Mouse (Mus musculus): ENCODE measurements at regions not wholly inside any gene's neighbourhood (a gene's known extent, or its start where the extent isn't known, plus 50 kb on each side); places are given as distances from the start of the nearest gene placed in this dataset.

DNA sequence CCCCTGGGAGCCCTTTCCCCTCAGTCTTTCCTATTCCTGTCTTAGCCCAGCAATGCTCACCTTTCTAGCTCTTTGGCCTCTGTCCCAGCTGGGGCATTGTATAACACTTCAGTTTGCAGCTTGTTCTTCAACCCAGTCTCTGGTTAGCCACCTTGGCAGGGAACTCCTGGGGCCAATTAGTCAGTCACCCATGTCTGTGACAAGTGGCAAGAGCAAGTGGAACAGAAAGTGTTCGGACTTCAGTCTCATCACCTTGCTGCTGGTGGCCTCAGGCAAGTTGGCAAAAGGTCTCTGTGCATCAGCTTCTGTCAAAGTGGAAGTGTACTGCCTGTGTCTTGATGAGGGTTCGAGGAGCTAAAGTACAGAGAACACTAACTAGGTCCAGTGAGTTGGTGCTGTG is 138.5 kb upstream of the Pja1 start:
- Histone ChIP-seq H3K27me3 (ENCODE audit: control insufficient read depth, insufficient read depth, low read length, poor library complexity, severe bottlenecking) (no peaks in the 10 kb centered on the region), H3K36me3 (ENCODE audit: control insufficient read depth, insufficient read depth, low read length, poor library complexity, severe bottlenecking) (no peaks in the 10 kb centered on the region)
- DNase-seq (ENCODE audit: low read depth, low spot score) = no peak

DNA sequence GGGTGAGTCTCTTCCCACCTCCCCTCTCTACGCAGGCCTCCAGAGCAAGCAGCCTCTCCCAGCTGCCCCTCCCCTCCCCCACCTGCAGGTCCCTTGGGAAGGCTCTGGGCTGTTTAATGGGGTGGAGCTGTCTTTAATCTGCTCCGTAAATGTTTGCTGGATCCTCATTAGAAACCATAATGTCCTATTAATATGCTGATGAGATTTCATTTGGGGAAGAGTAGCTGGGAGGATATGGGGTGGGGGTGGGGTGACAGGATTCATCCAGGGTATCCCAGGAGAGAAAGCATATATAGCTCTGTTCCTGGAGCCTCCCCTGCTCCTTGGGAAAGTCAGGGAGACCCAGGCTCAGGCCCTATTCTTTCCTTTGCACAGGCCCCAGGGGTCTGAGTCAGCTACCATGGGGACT is 137.2 kb upstream of the Pja1 start:
- no peaks in the 10 kb centered on the region for H3K27me3 ChIP-seq (ENCODE audit: control insufficient read depth, insufficient read depth, low read length, poor library complexity, severe bottlenecking)
- no peaks in the 10 kb centered on the region for H3K36me3 ChIP-seq (ENCODE audit: control insufficient read depth, insufficient read depth, low read length, poor library complexity, severe bottlenecking)
- DNase-seq (ENCODE audit: low read depth, low spot score) = no peak

- Histone ChIP-seq H3K27me3 (ENCODE audit: control insufficient read depth, insufficient read depth, low read length, poor library complexity, severe bottlenecking) (no peaks in the 10 kb centered on the region), H3K36me3 (ENCODE audit: control insufficient read depth, insufficient read depth, low read length, poor library complexity, severe bottlenecking) (no peaks in the 10 kb centered on the region)
- no peak for DNase-seq (ENCODE audit: low read depth, low spot score)
These were observed 134.2 kb upstream of the Pja1 start for GRCm38 (mm10) chrX:99605084-99605824.

DNA sequence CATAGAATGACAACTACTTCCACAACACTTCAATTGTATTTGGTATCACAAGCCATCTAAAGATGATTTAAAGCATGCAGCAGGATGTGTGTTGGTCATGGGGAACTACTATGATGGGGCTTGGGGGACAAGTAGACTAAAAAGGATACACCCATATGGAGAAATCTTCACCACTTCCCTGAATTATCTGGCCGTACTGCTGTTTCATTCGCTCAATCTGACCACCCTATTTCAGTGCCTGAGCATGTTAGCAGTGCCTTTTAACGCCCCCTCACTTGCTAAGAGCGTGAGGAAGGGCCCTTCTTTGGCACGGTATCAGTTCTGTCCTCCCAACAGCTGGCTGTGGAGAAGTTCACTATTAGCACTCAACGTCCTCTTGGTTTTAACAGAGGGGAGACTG is 132.6 kb upstream of the Pja1 start:
- Histone ChIP-seq H3K27me3 (ENCODE audit: control insufficient read depth, insufficient read depth, low read length, poor library complexity, severe bottlenecking) (no peaks in the 10 kb centered on the region), H3K36me3 (ENCODE audit: control insufficient read depth, insufficient read depth, low read length, poor library complexity, severe bottlenecking) (no peaks in the 10 kb centered on the region)
- no peak for DNase-seq (ENCODE audit: low read depth, low spot score)

- Histone ChIP-seq H3K36me3 (ENCODE audit: control insufficient read depth, insufficient read depth, low read length, poor library complexity, severe bottlenecking) (no peaks in the 10 kb centered on the region), H3K27me3 (ENCODE audit: control insufficient read depth, insufficient read depth, low read length, poor library complexity, severe bottlenecking) (no peaks in the 10 kb centered on the region)
- DNase-seq (ENCODE audit: low read depth, low spot score) = no peak
These were observed 131.3 kb upstream of the Pja1 start for GRCm38 (mm10) chrX:99602268-99602885.

DNA sequence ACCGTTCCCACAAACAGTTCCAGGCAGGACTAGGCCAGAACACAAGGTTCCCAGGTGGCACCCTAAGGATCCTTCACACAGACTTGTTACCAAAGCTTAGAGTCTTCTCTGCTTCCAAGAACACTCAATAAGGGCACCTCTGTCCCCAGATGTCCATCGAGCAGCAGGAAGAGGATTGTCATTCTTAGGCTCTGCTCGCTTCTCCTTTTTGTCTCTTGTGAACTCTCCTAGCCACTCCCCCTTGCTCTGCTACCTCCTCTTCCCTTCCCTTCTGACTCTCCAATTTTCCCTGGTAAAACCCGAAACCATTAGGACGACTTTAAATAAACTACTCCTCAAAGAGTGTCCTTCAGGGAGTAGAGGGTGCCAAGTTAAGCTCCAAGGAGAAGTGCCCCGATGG is 124.4 kb upstream of the Pja1 start:
- no peaks in the 10 kb centered on the region for H3K27me3 ChIP-seq (ENCODE audit: control insufficient read depth, insufficient read depth, low read length, poor library complexity, severe bottlenecking)
- H3K36me3 ChIP-seq (ENCODE audit: control insufficient read depth, insufficient read depth, low read length, poor library complexity, severe bottlenecking) = no peaks in the 10 kb centered on the region
- no peak for DNase-seq (ENCODE audit: low read depth, low spot score)

- Histone ChIP-seq H3K27me3 (ENCODE audit: control insufficient read depth, insufficient read depth, low read length, poor library complexity, severe bottlenecking) (no peaks in the 10 kb centered on the region), H3K36me3 (ENCODE audit: control insufficient read depth, insufficient read depth, low read length, poor library complexity, severe bottlenecking) (no peaks in the 10 kb centered on the region)
- no peak for DNase-seq (ENCODE audit: low read depth, low spot score)
These were observed 122.9 kb upstream of the Pja1 start for GRCm38 (mm10) chrX:99593872-99594487.

GRCm38 (mm10) chrX:99592980-99593379 is 121.9 kb upstream of the Pja1 start:
- Histone ChIP-seq H3K27me3 (ENCODE audit: control insufficient read depth, insufficient read depth, low read length, poor library complexity, severe bottlenecking) (no peaks in the 10 kb centered on the region), H3K36me3 (ENCODE audit: control insufficient read depth, insufficient read depth, low read length, poor library complexity, severe bottlenecking) (no peaks in the 10 kb centered on the region)
- DNase-seq (ENCODE audit: low read depth, low spot score) = no peak

- DNase-seq (ENCODE audit: low read depth, low spot score) = no peak
- Histone ChIP-seq H3K27me3 (ENCODE audit: control insufficient read depth, insufficient read depth, low read length, poor library complexity, severe bottlenecking) (no peaks in the 10 kb centered on the region), H3K36me3 (ENCODE audit: control insufficient read depth, insufficient read depth, low read length, poor library complexity, severe bottlenecking) (no peaks in the 10 kb centered on the region)
These were observed 116.2 kb upstream of the Pja1 start for GRCm38 (mm10) chrX:99587284-99587683.

GRCm38 (mm10) chrX:99586282-99586681 is 115.2 kb upstream of the Pja1 start:
- H3K27me3 ChIP-seq (ENCODE audit: control insufficient read depth, insufficient read depth, low read length, poor library complexity, severe bottlenecking) = no peaks in the 10 kb centered on the region
- no peaks in the 10 kb centered on the region for H3K36me3 ChIP-seq (ENCODE audit: control insufficient read depth, insufficient read depth, low read length, poor library complexity, severe bottlenecking)
- DNase-seq (ENCODE audit: low read depth, low spot score) = no peak

DNA sequence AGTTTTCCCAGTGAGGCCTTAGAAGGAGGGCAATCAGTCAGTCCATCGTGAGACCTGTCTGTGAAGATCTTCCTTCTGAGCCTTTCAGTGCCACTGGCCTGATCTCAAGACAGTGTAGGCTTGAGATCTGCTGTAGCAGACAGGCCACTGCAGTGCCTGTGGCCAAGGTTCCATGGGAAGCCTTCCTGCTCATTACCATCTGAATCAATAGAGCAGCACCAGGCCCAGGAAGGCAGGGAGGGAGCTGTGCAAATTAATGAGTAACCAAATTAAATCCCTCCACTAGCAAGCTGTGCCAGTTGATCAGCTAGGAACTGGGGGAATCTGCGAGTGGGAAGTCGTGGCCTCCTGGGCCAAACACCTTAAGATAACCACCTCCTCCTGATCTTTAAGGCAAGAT is 114.6 kb upstream of the Pja1 start:
- DNase-seq (ENCODE audit: low read depth, low spot score) = no peak
- no peaks in the 10 kb centered on the region for H3K36me3 ChIP-seq (ENCODE audit: control insufficient read depth, insufficient read depth, low read length, poor library complexity, severe bottlenecking)
- no peaks in the 10 kb centered on the region for H3K27me3 ChIP-seq (ENCODE audit: control insufficient read depth, insufficient read depth, low read length, poor library complexity, severe bottlenecking)

DNA sequence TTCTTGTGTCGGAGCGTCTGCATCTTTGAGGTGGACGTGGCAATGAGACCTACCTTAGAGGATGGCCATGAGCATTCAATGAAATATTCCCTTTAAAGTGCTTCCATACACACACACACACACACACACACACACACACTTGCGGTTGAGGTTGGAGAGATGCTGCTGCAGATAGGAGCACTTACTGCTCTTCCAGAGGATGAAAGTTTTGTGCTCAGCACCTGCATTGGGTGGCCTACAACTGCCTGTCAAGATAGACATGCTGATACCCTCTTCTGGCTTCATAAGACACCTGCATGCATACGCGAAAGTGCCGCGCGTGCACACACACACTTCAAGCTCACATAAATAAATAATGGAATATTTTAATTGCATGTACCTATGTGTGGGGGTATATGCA is 111.5 kb upstream of the Pja1 start:
- DNase-seq (ENCODE audit: low read depth, low spot score) = no peak
- no peaks in the 10 kb centered on the region for H3K36me3 ChIP-seq (ENCODE audit: control insufficient read depth, insufficient read depth, low read length, poor library complexity, severe bottlenecking)
- H3K27me3 ChIP-seq (ENCODE audit: control insufficient read depth, insufficient read depth, low read length, poor library complexity, severe bottlenecking) = no peaks in the 10 kb centered on the region

DNA sequence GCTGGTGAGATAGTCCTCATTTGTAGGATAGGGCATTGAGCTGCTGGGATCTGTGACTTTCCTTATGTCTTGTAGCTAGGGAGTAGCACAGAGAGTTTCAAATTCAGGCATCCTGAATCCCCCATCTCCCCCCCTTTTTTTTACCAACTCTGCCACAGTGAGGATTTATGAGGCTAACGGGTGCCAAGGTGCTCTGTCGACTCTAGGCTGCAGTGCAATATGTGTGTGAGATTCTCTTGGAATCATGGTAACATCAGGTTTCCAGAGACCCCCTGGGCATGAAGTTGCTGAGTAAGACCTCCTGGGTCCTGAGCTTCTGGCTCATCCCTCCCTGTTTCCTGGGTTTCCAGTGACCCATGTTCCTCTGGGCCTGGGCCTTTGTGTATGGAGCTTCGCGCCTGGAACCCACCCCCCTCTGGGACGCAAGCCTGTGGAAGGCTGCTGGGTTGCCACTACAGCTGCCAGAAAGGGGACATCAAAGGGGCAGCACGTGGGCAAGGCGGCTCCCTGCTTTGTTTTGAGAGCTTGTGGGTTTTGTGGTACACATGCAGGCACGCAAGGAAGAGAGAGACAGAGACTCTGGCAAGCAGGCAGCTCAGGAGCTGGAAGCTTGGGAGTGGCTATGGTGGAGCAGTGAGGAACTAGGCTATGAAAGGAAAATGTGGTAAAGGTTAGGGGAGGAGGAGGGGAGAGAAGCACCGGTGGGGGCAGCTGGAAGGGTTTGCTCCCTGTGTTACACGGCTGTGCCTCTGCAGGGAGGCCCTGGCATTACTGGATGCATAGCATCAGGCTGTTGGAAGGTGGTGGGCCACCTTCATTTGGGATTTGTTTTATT is 110.8 kb upstream of the Pja1 start:
- no peaks in the 10 kb centered on the region for H3K36me3 ChIP-seq (ENCODE audit: control insufficient read depth, insufficient read depth, low read length, poor library complexity, severe bottlenecking)
- no peaks in the 10 kb centered on the region for H3K27me3 ChIP-seq (ENCODE audit: control insufficient read depth, insufficient read depth, low read length, poor library complexity, severe bottlenecking)
- DNase-seq (ENCODE audit: low read depth, low spot score) = no peak

DNA sequence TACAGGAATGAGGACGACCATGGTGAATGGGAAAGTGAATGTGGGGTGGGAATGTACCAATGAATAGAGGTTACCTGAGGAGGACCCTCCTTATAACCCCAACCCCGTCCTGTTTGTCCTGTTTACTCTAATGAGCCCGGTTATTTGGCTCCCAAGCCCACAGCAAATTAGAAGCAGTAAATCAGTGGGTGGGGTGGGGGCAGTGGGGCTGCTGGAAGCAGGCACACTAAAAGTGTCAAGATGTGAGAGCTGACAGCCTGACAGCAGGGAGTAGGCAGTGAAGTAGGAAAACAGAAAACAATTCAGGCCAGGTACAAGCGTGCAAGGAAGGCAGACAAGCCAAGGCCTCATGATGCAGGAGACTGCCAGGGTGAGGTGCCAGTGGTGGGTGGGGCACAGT is 108.1 kb upstream of the Pja1 start:
- Histone ChIP-seq H3K27me3 (ENCODE audit: control insufficient read depth, insufficient read depth, low read length, poor library complexity, severe bottlenecking) (no peaks in the 10 kb centered on the region), H3K36me3 (ENCODE audit: control insufficient read depth, insufficient read depth, low read length, poor library complexity, severe bottlenecking) (no peaks in the 10 kb centered on the region)
- DNase-seq (ENCODE audit: low read depth, low spot score) = no peak

DNA sequence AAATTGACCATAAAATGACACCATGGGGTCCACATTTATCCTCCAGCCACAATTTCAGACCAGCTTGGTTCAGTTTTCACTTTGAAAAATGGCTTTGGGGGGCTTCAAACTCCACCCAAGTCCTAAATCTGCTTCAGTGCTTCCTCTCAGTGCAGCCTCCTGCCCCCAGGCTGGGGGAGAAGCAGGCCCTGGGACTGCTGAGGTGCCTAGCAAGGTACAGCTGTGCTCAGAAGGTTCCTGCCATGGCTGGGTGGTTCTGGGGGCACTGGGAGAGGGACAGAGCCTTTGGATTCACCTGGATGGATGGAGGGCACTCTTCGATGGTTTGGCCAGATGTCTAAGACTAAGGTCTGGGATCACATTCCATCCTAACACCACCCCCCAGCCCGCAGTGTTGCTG is 107.7 kb upstream of the Pja1 start:
- no peaks in the 10 kb centered on the region for H3K27me3 ChIP-seq (ENCODE audit: control insufficient read depth, insufficient read depth, low read length, poor library complexity, severe bottlenecking)
- no peaks in the 10 kb centered on the region for H3K36me3 ChIP-seq (ENCODE audit: control insufficient read depth, insufficient read depth, low read length, poor library complexity, severe bottlenecking)
- DNase-seq (ENCODE audit: low read depth, low spot score) = no peak
